Mouse (Mus musculus) kidney, postnatal 0 days (tissue): Measurements from ENCODE around the gene Gm10382. TPM values are rescaled to one million over a fixed set of nuclear protein-coding genes. Genes with fewer than 3 reads are reported as not detected.

Experiments used
- ATAC-seq: fragments of 200-750 bp; cut with Nextera tagmentation; replicated peaks from 2 replicates; pipeline ENCODE4 v1.8.0; 2017; ENCODE audit warnings: low read depth, moderate number of reproducible peaks, moderate TSS enrichment, moderate library complexity; ENCODE audit not compliant: low FRiP score
- DNase-seq: peaks from one replicate; pipeline ENCODE4 v3.0.0-alpha.2; 2016; ENCODE audit warnings: low spot score
- H3K27ac ChIP-seq: fragments of 300-500 bp; sonication (generic); 2 replicates; pipeline ENCODE4 v1.5.1; 2014; ENCODE audit warnings: mild to moderate bottlenecking
- H3K27me3 ChIP-seq: fragments of 300-500 bp; sonication (generic); 2 replicates; pipeline ENCODE4 v1.6.1; 2014; ENCODE audit warnings: low read length, mixed read lengths; ENCODE audit not compliant: insufficient read depth
- H3K36me3 ChIP-seq: fragments of 300-500 bp; sonication (generic); 2 replicates; pipeline ENCODE4 v1.6.1; 2014; ENCODE audit warnings: low read length, mixed read lengths; ENCODE audit not compliant: insufficient read depth
- H3K4me1 ChIP-seq: fragments of 300-500 bp; sonication (generic); replicated peaks from 2 replicates; pipeline ENCODE4 v1.6.1; 2014; ENCODE audit warnings: antibody characterized with exemption, low read length, mixed read lengths; ENCODE audit not compliant: insufficient read depth
- H3K4me2 ChIP-seq: fragments of 300-500 bp; sonication (generic); 2 replicates; pipeline ENCODE4 v1.6.1; 2014; ENCODE audit warnings: mild to moderate bottlenecking, low read length, moderate library complexity, mixed read lengths
- H3K4me3 ChIP-seq: fragments of 300-500 bp; sonication (generic); replicated peaks from 2 replicates; pipeline ENCODE4 v1.5.1; 2014; ENCODE audit warnings: low read depth, low read length
- H3K9ac ChIP-seq: fragments of 300-500 bp; sonication (generic); 2 replicates; pipeline ENCODE4 v1.6.1; 2014; ENCODE audit warnings: low read depth, low read length
- H3K9me3 ChIP-seq: fragments of 300-500 bp; sonication (generic); replicated peaks from 2 replicates; pipeline ENCODE4 v1.6.1; 2016; ENCODE audit warnings: low read length, inconsistent platforms, mixed read lengths
- CTCF ChIP-seq: IDR thresholded peaks from 2 replicates; pipeline ENCODE4 v1.5.1; 2016; ENCODE audit warnings: antibody characterized with exemption, low read depth, mild to moderate bottlenecking, moderate library complexity
- WGBS: fragments of 180-500 bp; shearing (Covaris S2); extraction: QIAGEN DNeasy Blood & Tissue Kit; methylation state at CpG from one replicate; pipeline ENCODE4 v1.1.7; 2014; 5-methylcytosine and 5-hydroxymethylcytosine counted together
- polyA plus RNA-seq: library from polyadenylated mRNA; unstranded; fragments of >200 nt; fragmentation: Nextera tagmentation; extraction: Ambion mirVana; gene quantifications from 2 replicates; pipeline ENCODE4 v1.2.1, GENCODE M21; 2015

Gene Gm10382
- polyA plus RNA-seq, 1 experiment from 2014 or later, result 0.74 TPM

DNA sequence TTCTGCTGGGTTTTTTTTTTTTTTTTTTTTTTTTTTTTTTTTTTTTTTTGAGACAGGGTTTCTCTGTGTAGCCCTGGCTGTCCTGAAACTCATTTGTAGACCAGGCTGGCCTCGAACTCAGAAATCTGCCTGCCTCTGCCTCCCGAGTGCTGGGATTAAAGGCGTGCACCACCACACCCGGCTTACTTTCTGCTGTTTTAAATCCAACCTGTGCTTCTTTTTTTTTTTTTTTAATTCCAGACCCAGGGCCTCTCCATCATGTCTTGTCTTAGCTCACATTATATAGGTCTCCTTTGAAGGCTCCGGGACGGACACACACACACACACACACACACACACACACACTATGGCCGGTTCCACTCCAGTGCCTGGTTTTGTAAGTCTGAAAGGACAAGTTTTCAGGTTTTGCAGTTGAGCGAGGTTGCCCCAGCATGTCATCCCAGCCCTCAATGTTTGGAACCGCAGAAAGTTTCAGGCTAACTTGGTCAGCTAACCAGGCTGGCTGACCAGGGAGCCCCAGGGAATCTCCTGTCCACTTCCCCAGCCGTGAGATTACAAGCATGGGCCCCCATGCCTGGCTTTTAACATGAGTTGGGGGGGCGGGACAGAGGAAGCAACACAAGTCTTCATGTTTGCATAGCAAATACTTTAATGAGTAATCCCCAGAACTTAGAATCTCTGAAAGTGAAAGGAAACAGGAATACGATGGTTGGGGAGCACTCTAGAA is 31.4 kb upstream of the Gm10382 start:
- no peak overlapping the region for H3K9ac ChIP-seq
- H3K4me2 ChIP-seq, result 0 out of 2 replicates have a peak overlapping the region, but pooled peaks have one; percentile 18
- H3K27me3 ChIP-seq, result no peaks in the 10 kb centered on the region
- H3K4me1 ChIP-seq, result no peaks in the 10 kb centered on the region
- no peak for DNase-seq
- no peak for TF ChIP-seq CTCF
- no peak overlapping the region for H3K27ac ChIP-seq
- H3K9me3 ChIP-seq, result no peaks in the 10 kb centered on the region
- ATAC-seq, result no peak
- H3K4me3 ChIP-seq, result no peak overlapping the region
- H3K36me3 ChIP-seq, result no peaks in the 10 kb centered on the region
- WGBS, result 79% methylated on average over 12 of the region's 12 CpGs

GRCm38 (mm10) chr5:125358270-125358608 is 30.9 kb upstream of the Gm10382 start:
- no peak overlapping the region for H3K4me3 ChIP-seq
- DNase-seq, result peak; percentile 10
- no peaks in the 10 kb centered on the region for H3K9me3 ChIP-seq
- ATAC-seq, result no peak
- H3K27ac ChIP-seq, result no peak overlapping the region
- 58% methylated on average over 5 of the region's 5 CpGs for WGBS
- no peak overlapping the region for H3K9ac ChIP-seq
- TF ChIP-seq CTCF, result no peak
- no peaks in the 10 kb centered on the region for H3K27me3 ChIP-seq
- H3K4me2 ChIP-seq, result 0 out of 2 replicates have a peak overlapping the region, but pooled peaks have one; percentile 18
- H3K4me1 ChIP-seq, result no peaks in the 10 kb centered on the region
- H3K36me3 ChIP-seq, result no peaks in the 10 kb centered on the region

DNA sequence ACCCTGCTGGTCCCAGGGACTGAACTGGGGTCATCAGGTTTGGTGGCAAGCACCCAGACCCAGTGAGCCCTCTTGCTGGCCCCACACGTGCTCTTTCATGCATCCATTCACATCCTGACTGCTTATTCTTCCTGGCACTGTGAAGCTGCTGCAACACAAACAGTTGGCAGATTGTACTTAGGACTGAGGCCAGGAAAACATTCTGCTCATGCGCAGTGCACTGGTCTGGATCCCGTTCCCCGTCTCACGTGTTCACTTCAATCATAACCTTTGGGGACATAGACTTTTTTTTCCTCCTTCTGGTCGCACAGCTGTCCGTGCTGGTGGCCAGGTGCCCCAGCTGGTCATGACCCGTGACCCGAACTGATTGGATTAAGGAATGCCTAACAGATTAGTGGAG is 28.6 kb upstream of the Gm10382 start:
- H3K27me3 ChIP-seq, result no peaks in the 10 kb centered on the region
- H3K4me1 ChIP-seq, result no peaks in the 10 kb centered on the region
- no peaks in the 10 kb centered on the region for H3K9me3 ChIP-seq
- no peak overlapping the region for H3K27ac ChIP-seq
- no peak overlapping the region for H3K9ac ChIP-seq
- no peak overlapping the region for H3K4me3 ChIP-seq
- DNase-seq (no peak), ATAC-seq (peak; percentile 38; the same call in 1 of the 2 replicates)
- 55% methylated on average over 9 of the region's 9 CpGs for WGBS
- no peak overlapping the region for H3K4me2 ChIP-seq
- no peak for TF ChIP-seq CTCF
- H3K36me3 ChIP-seq, result no peaks in the 10 kb centered on the region

DNA sequence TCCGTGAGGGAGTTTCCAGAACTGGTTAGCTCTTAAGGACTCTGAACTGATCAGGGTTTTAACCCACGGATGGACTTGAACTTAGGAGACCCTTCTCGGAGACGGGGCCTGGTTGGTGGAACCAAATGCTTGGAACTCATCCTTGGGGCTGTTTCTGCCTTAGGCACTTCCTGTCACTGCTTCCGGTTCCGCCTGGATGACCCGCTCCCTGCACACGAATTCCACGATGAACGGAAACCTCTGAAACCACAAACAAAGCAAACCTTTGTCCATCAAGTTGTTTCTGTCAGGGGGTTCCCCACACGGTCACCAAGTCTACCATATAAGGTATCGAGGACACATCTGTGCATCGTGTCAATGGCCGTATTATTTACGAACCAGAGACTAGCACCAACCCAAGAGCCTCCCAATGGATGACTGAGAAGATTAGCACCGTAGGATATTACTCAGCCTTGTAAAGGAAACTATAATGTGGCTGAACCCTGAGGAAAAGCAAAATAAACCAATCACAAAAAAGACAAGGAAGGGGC is 28.1 kb upstream of the Gm10382 start:
- Histone ChIP-seq H3K9ac (no peak overlapping the region), H3K27ac (no peak overlapping the region)

DNA sequence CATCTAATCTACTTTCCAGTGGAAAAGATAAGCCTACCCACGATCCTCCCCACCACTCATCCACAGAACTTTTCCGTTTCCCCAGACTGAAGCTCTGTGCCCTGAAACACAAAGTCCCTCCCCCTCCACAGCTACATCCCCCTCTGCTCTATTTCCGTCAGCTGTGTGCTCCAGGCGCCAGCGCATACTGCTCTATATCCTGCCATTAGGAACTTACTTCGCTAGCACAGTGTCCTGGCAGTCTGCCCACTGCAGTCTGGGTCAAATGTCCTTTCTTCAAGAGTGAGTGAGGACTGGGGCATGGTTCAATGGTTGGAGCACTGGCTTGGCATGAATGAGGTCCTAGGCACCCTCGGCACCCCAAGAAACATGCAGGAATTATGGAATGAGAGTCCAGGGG is 25.2 kb upstream of the Gm10382 start:
- peak; percentile 68 for DNase-seq
- ATAC-seq, result no peak; the same call in 1 of the 2 replicates
- no peak overlapping the region for H3K9ac ChIP-seq
- no peak overlapping the region for H3K4me2 ChIP-seq
- no peak for TF ChIP-seq CTCF
- H3K27me3 ChIP-seq, result no peaks in the 10 kb centered on the region
- H3K4me1 ChIP-seq, result no peaks in the 10 kb centered on the region
- H3K9me3 ChIP-seq, result no peaks in the 10 kb centered on the region
- 47% methylated on average over 7 of the region's 7 CpGs for WGBS
- no peak overlapping the region for H3K4me3 ChIP-seq
- H3K27ac ChIP-seq, result no peak overlapping the region
- no peaks in the 10 kb centered on the region for H3K36me3 ChIP-seq

More for the DNA sequence above, 28.1 kb upstream of the Gm10382 start:
- DNase-seq (no peak), ATAC-seq (0 out of 2 replicates have a peak, but pooled peaks have one; percentile 19)
- WGBS, result 59% methylated on average over 16 of the region's 16 CpGs
- H3K4me2 ChIP-seq, result no peak overlapping the region
- no peak for TF ChIP-seq CTCF
- no peaks in the 10 kb centered on the region for H3K36me3 ChIP-seq
- no peaks in the 10 kb centered on the region for H3K9me3 ChIP-seq
- no peaks in the 10 kb centered on the region for H3K27me3 ChIP-seq
- H3K4me3 ChIP-seq, result no peak overlapping the region
- H3K4me1 ChIP-seq, result no peaks in the 10 kb centered on the region

- ATAC-seq (no peak), DNase-seq (no peak)
- Histone ChIP-seq H3K36me3 (no peaks in the 10 kb centered on the region), H3K4me1 (no peaks in the 10 kb centered on the region), H3K4me2 (no peak overlapping the region), H3K27me3 (no peaks in the 10 kb centered on the region), H3K27ac (no peak overlapping the region), H3K9ac (no peak overlapping the region), H3K4me3 (no peak overlapping the region), H3K9me3 (no peaks in the 10 kb centered on the region)
- WGBS, result 70% methylated on average over 4 of the region's 4 CpGs
- no peak for TF ChIP-seq CTCF
Measured at GRCm38 (mm10) chr5:125364851-125365429, 24.2 kb upstream of the Gm10382 start.
